Mouse (Mus musculus) bone marrow, adult 2 months (tissue): ENCODE measurements around the gene Ssr1. TPM values are rescaled to one million over a fixed set of nuclear protein-coding genes. Genes with fewer than 3 reads are reported as not detected.

Experiments
- H3K27ac ChIP-seq: fragments of 200-500 bp; 2 replicates; pipeline ENCODE4 v1.5.1; 2012; ENCODE audit warnings: low read depth, mild to moderate bottlenecking, control low read depth, inconsistent platforms, low read length; ENCODE audit not compliant: control insufficient read depth, poor library complexity, insufficient read depth
- H3K4me1 ChIP-seq: fragments of 200-500 bp; 2 replicates; pipeline ENCODE4 v1.6.1; 2011; ENCODE audit warnings: low read length; ENCODE audit not compliant: control insufficient read depth, insufficient read depth
- H3K4me3 ChIP-seq: fragments of 200-500 bp; replicated peaks from 2 replicates; pipeline ENCODE3; 2011; ENCODE audit warnings: mild to moderate bottlenecking, low read depth, low read length, control low read depth; ENCODE audit not compliant: control insufficient read depth
- CTCF ChIP-seq: fragments of 200-500 bp; IDR thresholded peaks from 2 replicates; pipeline ENCODE4 v1.5.1; 2011; ENCODE audit warnings: low read length, control low read depth; ENCODE audit not compliant: control insufficient read depth, insufficient read depth
- POLR2A ChIP-seq: fragments of 200-500 bp; IDR thresholded peaks from 2 replicates; pipeline ENCODE4 v1.6.1; 2011; ENCODE audit warnings: low read depth, mild to moderate bottlenecking, control low read depth, low read length, borderline replicate concordance; ENCODE audit not compliant: control insufficient read depth
- WGBS: fragments of 180-500 bp; shearing (Covaris S2); methylation state at CpG from one replicate; pipeline ENCODE4 v1.1.7; 2018; 5-methylcytosine and 5-hydroxymethylcytosine counted together
- polyA plus RNA-seq: library from polyadenylated mRNA; stranded (reverse); fragments of >200 nt; gene quantifications from 2 replicates; pipeline ENCODE4 v1.2.4, GENCODE M21; 2011; ENCODE audit warnings: low replicate concordance; ENCODE audit not compliant: missing spikeins, insufficient read depth, insufficient read length

Ssr1 gene
- polyA plus RNA-seq, 1 experiment, result 56.0 TPM

DNA sequence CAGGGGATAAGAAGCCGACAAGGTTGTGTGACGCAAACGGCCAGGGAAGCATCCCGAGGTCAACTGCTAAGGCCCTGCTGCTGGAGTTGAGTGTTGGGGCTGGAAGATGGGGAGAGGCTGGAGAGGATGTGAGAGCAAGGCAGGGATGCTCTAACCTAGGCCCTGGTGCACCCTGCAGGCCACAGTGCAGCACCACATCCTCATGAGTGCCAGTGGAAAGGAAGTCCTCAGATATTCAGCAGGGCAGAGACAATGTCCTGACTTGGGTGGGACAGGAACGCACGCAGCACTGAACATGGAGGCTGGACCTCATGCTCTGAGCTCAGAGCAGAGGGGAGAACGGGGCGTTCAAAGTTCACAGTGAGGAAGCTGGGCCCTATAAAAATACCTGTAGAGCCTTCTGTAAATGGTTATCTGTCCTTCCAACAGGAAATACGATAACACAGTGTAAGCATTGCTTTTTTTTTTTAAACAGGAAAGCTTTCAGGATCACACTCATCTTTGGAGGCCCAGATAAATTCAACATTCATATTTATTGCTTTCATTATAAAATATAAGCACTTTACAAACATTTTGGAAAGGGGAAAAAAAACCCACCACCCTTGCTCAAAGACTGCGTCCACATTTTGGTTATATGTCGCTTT is 23.0 kb downstream of the Ssr1 start:
- no peak for TF ChIP-seq POLR2A
- TF ChIP-seq CTCF, result no peak; the same call in 1 of the 2 replicates
- WGBS, result 81% methylated on average over 11 of the region's 11 CpGs
- Histone ChIP-seq H3K4me1 (peaks cover 2% of the 10 kb centered on the region; the same call in 1 of the 2 replicates), H3K4me3 (no peak overlapping the region), H3K27ac (no peak overlapping the region)

GRCm38 (mm10) chr13:37969988-37970387 is 24.0 kb downstream of the Ssr1 start:
- H3K4me1 ChIP-seq, result peaks cover 3% of the 10 kb centered on the region; the same call in 1 of the 2 replicates
- WGBS, result 83% methylated on average over 8 of the region's 8 CpGs

DNA sequence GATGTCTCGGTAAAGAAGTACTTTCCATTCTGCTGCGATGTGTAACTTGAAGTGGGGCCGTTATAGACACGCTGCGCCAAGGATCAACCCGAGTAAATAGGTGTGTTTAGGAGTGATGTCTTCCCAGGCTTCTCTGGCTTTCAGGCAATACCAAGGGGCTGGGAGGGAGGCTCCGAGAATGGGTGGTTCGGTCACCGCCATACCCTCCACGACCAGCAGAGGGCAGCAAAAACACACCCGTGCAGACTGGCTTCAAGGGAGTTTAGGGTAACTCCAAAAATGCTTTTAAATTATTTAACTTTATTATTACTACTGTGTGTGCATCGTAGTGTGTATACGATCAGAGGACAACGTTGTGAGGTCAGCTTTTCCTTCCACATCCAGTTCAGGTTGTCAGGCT is 24.7 kb downstream of the Ssr1 start:
- 8% methylated on average over 14 of the region's 14 CpGs for WGBS
- no peak for TF ChIP-seq POLR2A
- TF ChIP-seq CTCF, result peak; percentile 95
- Histone ChIP-seq H3K27ac (no peak overlapping the region), H3K4me3 (no peak overlapping the region), H3K4me1 (peaks cover 3% of the 10 kb centered on the region; the same call in 1 of the 2 replicates)

More at GRCm38 (mm10) chr13:37969988-37970387, 24.0 kb downstream of the Ssr1 start:
- TF ChIP-seq CTCF (no peak), POLR2A (no peak)
- Histone ChIP-seq H3K4me3 (no peak overlapping the region), H3K27ac (no peak overlapping the region)

DNA sequence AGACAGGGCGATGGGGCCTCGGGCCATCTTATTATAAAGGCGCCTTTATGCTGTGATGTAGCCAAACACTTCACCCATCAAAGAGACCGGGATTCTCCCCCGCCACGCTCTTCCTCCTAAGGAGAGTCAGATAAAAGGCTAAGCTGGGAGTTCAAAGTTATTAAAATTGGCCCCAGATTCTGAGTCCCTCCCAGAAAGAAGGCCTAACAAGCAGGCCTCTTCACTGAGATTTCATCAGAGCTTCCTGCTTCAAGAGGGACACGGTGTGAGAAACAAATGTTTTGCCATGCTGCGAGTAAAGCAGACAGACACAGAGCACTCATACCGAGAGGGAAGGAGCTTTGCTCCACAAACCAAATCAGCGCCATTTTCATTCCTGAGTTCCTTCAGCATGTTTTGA is 26.5 kb downstream of the Ssr1 start:
- peaks cover 8% of the 10 kb centered on the region for H3K4me1 ChIP-seq
- TF ChIP-seq POLR2A (no peak), CTCF (no peak)
- 73% methylated on average over 10 of the region's 10 CpGs for WGBS
- no peak overlapping the region for H3K27ac ChIP-seq
- H3K4me3 ChIP-seq, result no peak overlapping the region

DNA sequence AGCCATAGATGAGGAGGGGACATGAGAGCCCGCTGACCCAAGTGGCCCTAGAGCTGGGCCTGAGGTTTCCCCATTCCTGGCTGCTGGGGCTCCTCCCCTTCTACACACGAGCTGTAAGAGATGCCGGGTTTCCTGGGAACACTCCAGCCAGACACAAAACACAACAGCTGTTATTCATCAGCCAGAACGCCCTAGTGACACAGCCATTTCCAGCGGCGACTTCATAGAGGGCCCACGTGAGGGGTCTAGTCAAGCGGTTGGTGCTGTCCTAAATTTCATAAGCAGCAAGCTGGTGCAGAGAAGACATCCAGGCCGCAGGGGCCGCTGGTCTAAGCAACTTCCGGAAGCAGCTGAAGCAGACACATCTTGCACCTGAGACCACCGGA is 27.0 kb downstream of the Ssr1 start:
- Histone ChIP-seq H3K4me1 (peaks cover 8% of the 10 kb centered on the region), H3K27ac (no peak overlapping the region), H3K4me3 (no peak overlapping the region)
- WGBS, result 86% methylated on average over 12 of the region's 12 CpGs
- TF ChIP-seq POLR2A, result no peak
- TF ChIP-seq CTCF, result no peak

DNA sequence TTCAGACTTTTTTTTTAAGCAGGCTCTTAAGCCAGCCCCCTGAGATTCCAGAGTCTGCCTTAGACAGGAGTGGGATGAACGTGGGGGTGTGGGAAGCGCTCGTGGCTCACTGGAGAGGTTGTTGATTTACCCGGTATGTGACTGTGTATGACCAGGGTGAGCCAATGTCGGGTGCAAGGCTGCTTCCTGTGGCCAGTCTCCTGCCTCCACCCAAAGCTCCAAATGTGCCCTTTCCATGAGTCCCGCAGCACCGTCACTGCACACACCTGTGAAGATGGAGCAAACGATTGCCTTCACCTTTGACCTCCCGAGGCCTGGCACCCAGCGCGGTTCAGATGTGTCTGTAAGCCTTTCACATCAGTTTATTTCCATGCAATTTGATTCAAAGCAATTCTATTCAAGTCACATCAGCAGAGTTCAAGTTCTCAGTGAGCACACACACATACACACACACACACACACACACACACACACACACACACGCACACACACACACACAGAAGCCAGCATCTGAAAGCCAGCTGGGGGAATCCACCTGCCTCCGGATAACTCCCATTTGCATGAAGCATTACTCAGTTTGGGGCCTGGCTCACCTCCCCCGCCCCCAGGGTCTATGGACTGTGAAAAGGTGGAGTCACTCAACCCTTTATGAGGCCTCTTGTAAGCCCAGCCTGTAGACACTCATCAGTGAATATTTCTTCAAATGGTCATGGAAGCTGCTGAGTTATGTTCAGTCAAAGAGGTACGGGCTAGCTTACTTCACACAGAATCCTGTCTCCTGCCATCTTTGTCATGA is 27.6 kb downstream of the Ssr1 start:
- no peak overlapping the region; the same call in 1 of the 2 replicates for H3K27ac ChIP-seq
- peaks cover 8% of the 10 kb centered on the region for H3K4me1 ChIP-seq
- TF ChIP-seq CTCF (no peak), POLR2A (no peak)
- no peak overlapping the region for H3K4me3 ChIP-seq
- whole genome bisulfite sequencing, result 85% methylated on average over 15 of the region's 15 CpGs

GRCm38 (mm10) chr13:37965126-37965914 is 28.7 kb downstream of the Ssr1 start:
- TF ChIP-seq POLR2A (no peak), CTCF (peak; percentile 45)
- no peak overlapping the region for H3K4me3 ChIP-seq
- 55% methylated on average over 17 of the region's 17 CpGs for WGBS
- no peak overlapping the region for H3K27ac ChIP-seq
- peaks cover 8% of the 10 kb centered on the region for H3K4me1 ChIP-seq

DNA sequence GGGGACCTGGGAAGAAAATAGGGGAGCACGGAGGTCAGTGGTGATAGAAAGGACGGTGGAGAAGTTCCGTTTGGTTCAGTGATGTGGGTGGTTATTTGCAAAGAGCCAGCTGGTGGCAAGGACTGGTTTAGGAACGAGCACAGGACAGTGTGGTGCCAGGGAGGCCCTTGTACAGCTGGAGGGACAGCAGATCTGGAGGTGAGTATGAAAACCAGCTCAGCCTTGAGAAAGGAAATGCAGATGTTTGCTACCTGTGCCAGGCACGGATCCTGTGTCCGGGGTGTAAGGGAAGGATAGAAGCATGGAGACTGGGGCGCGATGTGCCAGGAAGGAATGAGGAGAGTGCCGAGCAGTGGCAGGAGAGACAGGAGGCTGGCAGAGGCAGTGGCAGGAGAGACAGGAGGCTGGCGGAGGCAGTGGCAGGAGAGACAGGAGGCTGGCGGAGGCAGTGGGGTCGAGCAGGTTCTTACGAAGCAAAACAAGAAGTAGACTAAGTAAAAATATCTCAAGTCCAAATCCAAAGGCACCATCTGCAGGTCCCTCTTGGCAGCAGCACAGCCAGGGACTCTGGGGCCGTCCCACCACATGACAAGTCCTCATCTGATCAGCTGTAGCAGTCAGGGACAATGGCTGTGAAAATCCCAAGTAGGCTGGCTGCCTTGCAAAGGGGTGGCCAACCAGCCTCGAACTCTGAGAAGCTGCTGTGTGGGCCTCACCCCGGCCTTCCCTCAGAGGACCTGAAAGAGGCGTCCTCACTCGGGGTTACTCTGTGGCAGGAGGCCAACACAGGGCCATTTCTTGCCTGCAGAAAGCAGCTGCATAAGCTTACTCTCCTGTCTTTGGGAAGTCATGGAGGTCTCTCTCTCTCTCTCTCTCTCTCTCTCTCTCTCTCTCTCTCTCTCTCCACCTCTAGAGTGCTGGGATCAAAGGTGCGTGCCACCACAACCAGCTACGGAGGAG is 29.6 kb downstream of the Ssr1 start:
- Histone ChIP-seq H3K27ac (peak overlapping the region; percentile 15; the same call in 1 of the 2 replicates), H3K4me1 (peaks cover 10% of the 10 kb centered on the region), H3K4me3 (no peak overlapping the region)
- WGBS, result 35% methylated on average over 20 of the region's 20 CpGs
- TF ChIP-seq CTCF, result no peak
- TF ChIP-seq POLR2A, result no peak
